Mouse (Mus musculus): Measurements from ENCODE around the gene Sapcd1. TPM values are rescaled to one million over a fixed set of nuclear protein-coding genes. Genes with fewer than 3 reads are reported as not detected.
A peak's percentile ranks its signal among the peaks of the same experiment; 100 is the strongest.
"Not testable (repeated sequence)": the region's sequence is repeated elsewhere in the genome, so short reads cannot be mapped to it uniquely, and the experiment has no call there.

Gene Sapcd1
- total RNA-seq, 2 experiments from 2014 or later = 3.8 to 4.1 TPM

DNA sequence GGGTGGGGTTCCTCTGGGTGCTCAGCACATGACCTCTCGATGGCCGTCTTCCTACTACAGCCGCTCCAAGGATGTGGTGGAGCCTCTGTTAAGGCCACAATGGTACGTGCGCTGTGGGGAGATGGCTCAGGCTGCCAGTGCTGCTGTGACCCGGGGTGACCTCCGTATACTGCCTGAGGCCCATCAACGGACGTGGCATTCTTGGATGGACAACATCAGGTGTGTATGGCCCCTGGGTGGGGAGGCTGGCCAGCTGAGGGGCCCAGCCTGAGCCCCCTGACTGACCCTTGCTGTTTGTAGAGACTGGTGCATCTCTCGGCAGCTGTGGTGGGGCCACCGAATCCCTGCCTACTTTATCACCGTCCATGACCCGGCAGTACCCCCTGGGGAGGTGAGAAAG lies 15.4 kb downstream of the Sapcd1 start:
- no peak for DNase-seq (ENCODE audit: low spot score in 2 of 2)

GRCm38 (mm10) chr17:35011440-35011839 lies 16.4 kb downstream of the Sapcd1 start:
- no peak for DNase-seq (ENCODE audit: low spot score in 2 of 2)

DNA sequence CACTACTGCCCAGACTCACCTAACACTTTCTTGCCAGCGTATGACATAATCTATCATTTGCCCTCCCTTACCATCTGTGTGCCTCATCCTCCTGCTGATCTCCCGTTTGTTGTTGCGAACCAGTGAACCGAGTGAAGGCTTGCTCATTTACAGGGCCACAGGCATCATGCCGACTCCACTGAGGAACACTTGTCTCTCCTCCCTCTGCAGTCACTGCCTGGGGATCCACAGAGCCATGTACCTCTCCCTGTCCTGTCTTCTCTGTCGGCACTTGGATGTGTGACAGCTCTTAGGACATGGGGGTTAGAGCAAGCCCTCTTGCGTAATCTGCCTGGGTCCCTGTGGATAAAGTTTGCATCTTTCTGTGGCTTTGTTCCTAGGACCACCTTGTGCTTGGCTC lies 18.2 kb downstream of the Sapcd1 start:
- DNase-seq (ENCODE audit: low spot score in 2 of 2) = no peak

GRCm38 (mm10) chr17:35007387-35007991 lies 20.3 kb downstream of the Sapcd1 start:
- DNase-seq (ENCODE audit: low spot score in 2 of 2) = no peak

- DNase-seq (ENCODE audit: low spot score in 2 of 2) = not testable (repeated sequence)
These were observed 21.9 kb downstream of the Sapcd1 start for GRCm38 (mm10) chr17:35005902-35006301.

GRCm38 (mm10) chr17:35005158-35005557 lies 22.7 kb downstream of the Sapcd1 start:
- no peak for DNase-seq (ENCODE audit: low spot score in 2 of 2)

DNA sequence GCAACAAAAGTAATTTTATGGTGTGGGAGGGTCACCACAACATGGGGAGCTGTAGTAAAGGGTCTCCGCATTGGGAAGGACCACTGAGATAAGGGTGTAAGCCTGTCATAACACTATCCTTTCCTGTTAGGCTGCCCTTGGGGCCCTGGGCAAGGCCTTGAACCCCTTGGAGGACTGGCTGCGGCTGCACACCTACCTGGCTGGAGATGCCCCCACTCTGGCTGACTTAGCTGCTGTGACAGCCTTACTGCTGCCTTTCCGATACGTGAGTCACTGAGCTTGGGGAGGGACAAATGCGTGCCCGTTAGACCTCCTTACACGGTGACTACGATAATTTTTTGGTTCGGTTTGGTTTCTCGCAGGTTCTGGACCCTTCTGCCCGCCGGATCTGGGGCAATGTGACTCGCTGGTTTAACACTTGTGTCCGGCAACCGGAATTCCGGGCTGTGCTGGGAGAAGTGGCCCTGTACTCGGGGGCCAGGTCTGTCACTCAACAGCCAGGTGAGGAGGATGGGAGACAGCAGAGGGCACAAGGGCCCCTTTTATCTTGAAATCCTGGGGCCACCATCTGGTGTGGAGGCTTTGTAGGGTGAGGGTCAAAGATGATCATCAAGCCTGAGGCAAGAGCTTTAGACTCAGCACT lies 23.6 kb downstream of the Sapcd1 start:
- no peak for DNase-seq (ENCODE audit: low spot score in 2 of 2)

- DNase-seq (ENCODE audit: low spot score in 2 of 2) = no peak
These were observed 24.6 kb downstream of the Sapcd1 start for GRCm38 (mm10) chr17:35003022-35003838.

DNA sequence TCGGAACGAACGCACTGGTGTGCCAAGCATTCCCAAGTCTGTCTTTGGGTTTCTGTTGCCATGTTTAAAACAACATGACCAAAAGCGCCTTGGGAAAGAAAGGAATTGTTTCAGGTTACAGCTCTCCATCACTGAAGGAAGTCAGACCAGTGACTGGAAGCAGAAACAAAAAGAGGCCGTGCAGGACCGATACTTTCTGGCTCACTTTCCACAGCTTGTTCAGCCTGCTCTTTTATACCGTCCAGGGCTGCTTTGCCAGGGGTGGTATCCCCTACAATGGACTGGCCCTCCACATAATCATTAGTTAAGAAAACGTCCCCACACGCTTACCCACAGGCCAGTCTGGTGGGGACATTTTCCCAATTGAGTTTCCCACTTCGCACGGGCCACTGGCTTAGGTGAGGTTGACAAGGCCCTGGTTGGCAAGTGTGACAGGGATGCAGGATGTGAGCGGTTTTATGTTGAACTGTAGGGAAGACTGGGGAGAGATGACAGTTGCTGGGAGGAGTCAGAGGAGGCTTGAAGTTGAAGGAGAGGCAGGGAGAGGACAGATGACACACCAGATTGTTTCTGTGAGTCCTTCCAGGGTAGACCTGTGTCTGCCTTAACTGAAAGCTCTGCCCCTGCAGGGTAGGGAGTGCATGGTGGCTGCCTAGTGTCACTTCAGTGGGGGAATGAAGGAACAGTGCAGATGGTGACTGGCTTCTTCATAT lies 25.5 kb downstream of the Sapcd1 start:
- no peak for DNase-seq (ENCODE audit: low spot score in 2 of 2)

DNA sequence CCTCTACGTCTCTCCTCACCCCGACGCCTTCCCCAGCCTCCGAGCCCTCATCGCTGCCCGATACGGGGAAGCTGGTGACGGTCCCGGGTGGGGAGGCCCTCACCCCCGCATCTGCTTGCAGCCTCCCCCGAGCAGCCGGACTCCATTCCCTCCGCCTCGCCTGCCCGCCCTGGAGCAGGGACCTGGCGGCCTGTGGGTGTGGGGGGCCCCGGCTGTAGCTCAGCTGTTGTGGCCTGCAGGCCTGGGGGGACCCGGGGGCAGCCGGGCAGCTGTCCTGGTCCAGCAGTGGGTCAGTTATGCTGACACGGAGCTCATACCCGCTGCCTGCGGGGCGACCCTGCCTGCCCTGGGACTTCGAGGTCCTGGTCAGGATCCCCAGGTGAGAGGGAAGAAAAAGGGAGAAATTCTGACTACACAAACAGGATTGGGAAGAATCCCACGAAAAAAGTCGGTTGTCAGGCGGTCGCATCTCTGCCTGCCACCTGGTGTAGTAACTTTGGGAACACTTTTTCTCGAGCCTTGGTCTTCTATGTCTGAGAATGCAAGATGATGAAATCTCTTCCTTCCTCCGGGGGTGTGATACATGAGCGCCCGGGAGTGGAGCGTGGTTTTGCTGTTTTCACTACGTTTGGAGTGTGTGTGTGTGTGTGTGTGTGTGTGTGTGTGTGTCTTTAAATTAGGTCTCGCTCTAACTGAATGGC lies 26.2 kb downstream of the Sapcd1 start:
- DNase-seq (ENCODE audit: low spot score in 2 of 2) = peak in 1 of 2 experiments; percentile 36

DNA sequence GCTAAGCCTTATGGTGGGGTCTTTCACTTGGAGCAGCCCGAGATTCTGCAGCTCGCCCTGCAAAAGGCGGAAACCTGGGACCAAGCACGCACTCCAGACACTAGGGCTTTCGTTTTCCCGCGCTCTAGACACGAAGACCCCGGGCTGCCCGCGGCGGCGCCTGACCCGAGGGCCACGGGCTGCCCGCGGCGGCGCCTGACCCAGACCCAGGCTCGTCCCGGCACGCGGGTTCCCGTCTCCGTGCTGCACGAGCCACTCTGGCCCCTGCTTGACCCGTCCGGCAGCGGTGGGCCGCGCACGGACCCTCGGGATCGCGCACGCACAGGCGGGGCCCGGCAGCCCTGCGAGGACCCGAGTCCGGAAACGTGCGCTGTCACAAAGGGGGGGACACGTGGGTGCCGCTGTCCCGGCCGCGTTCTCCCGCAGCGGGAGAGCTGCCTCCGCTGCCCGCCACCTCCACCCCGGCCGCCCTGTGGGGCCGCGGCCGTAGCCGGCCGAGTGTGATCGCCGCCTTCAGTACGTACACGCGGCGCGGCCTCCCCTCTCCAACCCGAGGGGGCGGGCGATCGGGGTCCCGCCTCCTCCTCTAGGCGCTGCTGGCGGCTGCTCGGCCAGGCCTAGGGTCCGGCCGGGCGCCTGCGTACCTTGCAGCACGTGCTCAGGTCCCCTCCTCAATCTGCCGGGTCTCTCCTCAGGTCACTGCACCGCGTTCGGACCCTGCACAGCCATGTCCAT lies 26.9 kb downstream of the Sapcd1 start, which contains the start of gene Vars:
Gene Vars, plus strand, starts transcription at position 271 of the 735 bp plus-strand sequence.
- DNase-seq (ENCODE audit: low spot score in 2 of 2) = peak; percentile 79 to 84

- not testable (repeated sequence) for DNase-seq (ENCODE audit: low spot score in 2 of 2)
These were observed 27.7 kb downstream of the Sapcd1 start for GRCm38 (mm10) chr17:34999871-35000716.

DNA sequence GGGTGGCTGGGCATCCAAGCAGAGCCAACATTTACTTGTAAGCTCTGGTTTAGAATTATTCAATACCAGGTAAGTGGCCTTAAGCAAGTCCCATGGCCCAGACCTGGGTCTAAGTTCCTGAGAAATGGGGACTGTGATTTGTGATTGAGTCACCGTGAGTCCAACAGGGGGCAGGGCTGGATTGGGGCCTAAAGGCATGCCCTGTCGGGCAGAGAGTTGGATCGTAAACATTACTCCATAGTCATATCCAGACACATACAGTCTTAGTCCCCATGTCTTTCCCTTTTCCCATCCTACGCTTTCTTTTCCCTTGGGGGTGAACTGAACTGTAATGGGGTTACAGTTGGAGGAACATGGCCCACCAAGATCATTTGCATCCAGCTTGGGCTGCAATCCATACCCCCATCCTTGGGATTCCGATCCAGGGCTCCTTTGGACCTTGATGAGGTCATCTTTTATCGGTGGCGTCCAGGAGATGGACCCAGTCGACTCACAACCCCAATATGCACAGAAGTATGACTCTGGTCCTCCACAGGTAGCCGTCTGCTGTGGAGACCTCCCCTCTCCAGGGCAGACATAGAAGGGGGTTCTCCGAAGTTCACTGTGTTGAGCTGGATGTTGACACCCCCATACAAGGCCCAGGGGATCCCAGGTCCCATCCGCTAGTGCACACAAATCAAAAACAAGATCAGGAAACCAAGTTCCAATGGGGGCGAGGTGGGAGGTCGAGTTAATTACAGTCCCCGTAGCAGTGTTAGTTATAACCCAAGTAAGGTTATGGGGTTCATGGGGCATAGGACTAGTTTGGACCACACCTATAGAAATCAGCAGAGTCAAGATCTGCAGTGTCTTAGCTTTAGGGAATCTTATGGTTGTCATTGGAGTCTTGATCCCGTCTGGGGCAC lies 29.0 kb downstream of the Sapcd1 start:
- DNase-seq (ENCODE audit: low spot score in 2 of 2) = no peak

DNA sequence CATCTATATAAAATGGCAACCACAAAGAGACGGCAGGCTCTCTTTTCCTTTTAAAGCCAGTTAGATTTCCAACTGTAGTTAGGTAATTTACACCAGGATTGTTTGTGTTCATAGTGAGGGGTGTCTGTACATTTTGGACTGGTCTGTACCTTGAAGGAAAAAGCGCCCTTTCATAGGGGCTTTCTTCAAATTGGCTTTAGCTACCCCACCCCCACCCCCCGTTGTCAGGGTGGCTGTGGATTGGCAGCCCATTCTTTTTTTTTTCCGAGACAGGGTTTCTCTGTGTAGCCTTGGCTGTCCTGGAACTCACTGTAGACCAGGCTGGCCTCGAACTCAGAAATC lies 30.7 kb downstream of the Sapcd1 start:
- no peak for DNase-seq (ENCODE audit: low spot score in 2 of 2)

- DNase-seq (ENCODE audit: low spot score in 2 of 2) = no peak
These were observed 31.2 kb downstream of the Sapcd1 start for GRCm38 (mm10) chr17:34996411-34997141.

- not testable (repeated sequence) for DNase-seq (ENCODE audit: low spot score in 2 of 2)
These were observed 31.9 kb downstream of the Sapcd1 start for GRCm38 (mm10) chr17:34995927-34996326.

GRCm38 (mm10) chr17:34995192-34995591 lies 32.6 kb downstream of the Sapcd1 start:
- DNase-seq (ENCODE audit: low spot score in 2 of 2) = not testable (repeated sequence)

- no peak for DNase-seq (ENCODE audit: low spot score in 2 of 2)
These were observed 33.1 kb downstream of the Sapcd1 start for GRCm38 (mm10) chr17:34994751-34995150.

All from adrenal gland, postnatal 4 days (tissue).